Mouse (Mus musculus) intestine, postnatal 0 days (tissue): ENCODE data around the gene Plekhm3. TPM values are rescaled to one million over a fixed set of nuclear protein-coding genes. Genes with fewer than 3 reads are reported as not detected.

Experiments
- ATAC-seq: fragments of 200-750 bp; cut with Nextera tagmentation; 2 replicates; pipeline ENCODE4 v1.8.0; 2017; ENCODE audit warnings: mild to moderate bottlenecking, moderate TSS enrichment, moderate library complexity
- H3K27ac ChIP-seq: fragments of 300-500 bp; sonication (generic); 2 replicates; pipeline ENCODE4 v1.5.1; 2014; ENCODE audit warnings: mild to moderate bottlenecking, low read depth, low read length, moderate library complexity
- H3K27me3 ChIP-seq: fragments of 300-500 bp; sonication (generic); replicated peaks from 2 replicates; pipeline ENCODE4 v1.6.1; 2014; ENCODE audit warnings: low read length, mixed read lengths; ENCODE audit not compliant: control insufficient read depth, insufficient read depth
- H3K36me3 ChIP-seq: fragments of 300-500 bp; sonication (generic); 2 replicates; pipeline ENCODE4 v1.6.1; 2014; ENCODE audit warnings: mild to moderate bottlenecking, moderate library complexity; ENCODE audit not compliant: control insufficient read depth, insufficient read depth
- H3K4me1 ChIP-seq: fragments of 300-500 bp; sonication (generic); replicated peaks from 2 replicates; pipeline ENCODE4 v1.6.1; 2014; ENCODE audit warnings: antibody characterized with exemption, low read length, mixed read lengths; ENCODE audit not compliant: control insufficient read depth, insufficient read depth
- H3K4me2 ChIP-seq: fragments of 300-500 bp; sonication (generic); replicated peaks from 2 replicates; pipeline ENCODE4 v1.6.1; 2014; ENCODE audit warnings: low read depth, mild to moderate bottlenecking, moderate library complexity
- H3K4me3 ChIP-seq: fragments of 300-500 bp; sonication (generic); 2 replicates; pipeline ENCODE4 v1.5.1; 2014; ENCODE audit warnings: low read depth, low read length
- H3K9ac ChIP-seq: fragments of 300-500 bp; sonication (generic); 2 replicates; pipeline ENCODE4 v1.6.1; 2014; ENCODE audit warnings: mild to moderate bottlenecking, low read depth, low read length
- H3K9me3 ChIP-seq: fragments of 300-500 bp; sonication (generic); 2 replicates; pipeline ENCODE4 v1.6.1; 2016; ENCODE audit warnings: mixed run types; ENCODE audit not compliant: control insufficient read depth
- CTCF ChIP-seq: sonication (generic); IDR thresholded peaks from 2 replicates; pipeline ENCODE4 v1.5.1; 2016; ENCODE audit warnings: low read depth, mild to moderate bottlenecking, control low read depth, antibody characterized with exemption, moderate library complexity
- WGBS: fragments of 180-500 bp; shearing (Covaris S2); extraction: QIAGEN DNeasy Blood & Tissue Kit; methylation state at CpG from one replicate; pipeline ENCODE4 v1.1.7; 2014; 5-methylcytosine and 5-hydroxymethylcytosine counted together
- polyA plus RNA-seq: library from polyadenylated mRNA; unstranded; fragments of >200 nt; fragmentation: Nextera tagmentation; extraction: Ambion mirVana; gene quantifications from 2 replicates; pipeline ENCODE4 v1.2.1, GENCODE M21; 2015

The Plekhm3 gene
- polyA plus RNA-seq, 1 experiment from 2014 or later, result 1.5 TPM

DNA sequence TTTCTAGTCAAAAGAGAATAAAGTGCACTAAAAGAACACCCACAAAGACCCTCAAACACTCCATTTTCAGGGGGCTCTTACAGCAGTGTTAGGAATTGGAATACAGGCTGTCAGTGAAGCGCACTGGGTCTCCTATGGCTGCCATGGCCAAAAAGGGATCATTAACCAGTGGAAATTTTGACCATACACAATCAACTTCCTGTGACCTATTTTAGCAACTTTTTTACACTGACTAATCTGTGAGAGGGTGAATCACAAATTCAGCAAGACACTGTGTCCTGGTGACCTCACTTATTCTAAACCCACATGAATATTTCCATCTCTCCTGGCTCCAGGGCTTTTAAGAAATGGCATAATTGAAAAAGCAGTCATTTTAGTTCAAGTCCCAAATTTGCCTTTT, 23.7 kb downstream of the Plekhm3 start:
- Histone ChIP-seq H3K9me3 (no peaks in the 10 kb centered on the region), H3K27ac (no peak overlapping the region), H3K4me1 (no peaks in the 10 kb centered on the region), H3K9ac (no peak overlapping the region), H3K36me3 (no peaks in the 10 kb centered on the region), H3K4me2 (no peak overlapping the region), H3K27me3 (no peaks in the 10 kb centered on the region), H3K4me3 (no peak overlapping the region)
- ATAC-seq, result no peak
- 97% methylated on average over 1 of the region's 1 CpGs for WGBS
- no peak for TF ChIP-seq CTCF

DNA sequence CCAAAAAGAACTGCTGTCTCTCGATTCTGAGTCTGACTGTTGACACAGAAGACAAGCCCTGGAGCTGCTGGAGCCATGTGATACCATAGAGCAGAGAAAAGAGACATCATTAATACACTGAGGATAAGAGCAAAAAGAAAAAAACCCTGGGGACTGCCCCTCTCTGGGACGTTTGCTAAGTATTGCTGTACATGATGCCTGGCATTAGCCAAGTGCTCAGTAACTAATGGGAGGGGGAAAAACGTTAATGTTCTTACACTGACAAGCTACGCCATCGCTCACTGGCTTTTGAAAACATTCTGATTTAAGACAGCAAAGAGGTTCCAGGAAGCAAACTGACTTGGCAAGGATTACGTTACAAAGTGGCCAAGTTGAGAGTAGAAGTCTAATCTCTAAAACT, 26.5 kb downstream of the Plekhm3 start:
- TF ChIP-seq CTCF, result no peak
- Histone ChIP-seq H3K9ac (no peak overlapping the region), H3K36me3 (no peaks in the 10 kb centered on the region), H3K4me1 (no peaks in the 10 kb centered on the region), H3K27me3 (no peaks in the 10 kb centered on the region), H3K4me3 (no peak overlapping the region), H3K27ac (no peak overlapping the region), H3K4me2 (no peak overlapping the region), H3K9me3 (no peaks in the 10 kb centered on the region)
- WGBS, result 78% methylated on average over 6 of the region's 6 CpGs
- no peak for ATAC-seq

DNA sequence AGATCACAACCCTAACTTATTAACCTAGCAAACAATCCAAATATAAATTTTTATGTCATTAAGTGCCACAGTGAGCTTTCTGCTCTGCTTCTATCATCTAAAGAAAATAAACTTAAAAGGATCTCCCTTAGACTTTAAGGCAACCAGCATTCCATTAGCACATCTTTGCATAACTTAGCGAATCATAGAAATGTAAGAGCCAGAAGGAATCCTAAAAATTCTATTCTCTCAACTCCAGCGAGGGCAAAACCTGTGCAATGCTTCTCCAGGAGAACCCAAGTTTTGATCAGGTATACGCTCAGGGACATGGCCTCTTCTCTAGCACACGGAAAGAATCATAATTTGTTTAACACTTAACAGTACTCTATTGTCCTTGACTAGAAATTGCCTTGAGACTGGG, 27.0 kb downstream of the Plekhm3 start:
- WGBS, result 83% methylated on average over 4 of the region's 4 CpGs
- Histone ChIP-seq H3K4me1 (no peaks in the 10 kb centered on the region), H3K9ac (no peak overlapping the region), H3K4me3 (no peak overlapping the region), H3K4me2 (no peak overlapping the region), H3K27ac (no peak overlapping the region), H3K9me3 (no peaks in the 10 kb centered on the region), H3K36me3 (no peaks in the 10 kb centered on the region), H3K27me3 (no peaks in the 10 kb centered on the region)
- no peak for TF ChIP-seq CTCF
- no peak for ATAC-seq

DNA sequence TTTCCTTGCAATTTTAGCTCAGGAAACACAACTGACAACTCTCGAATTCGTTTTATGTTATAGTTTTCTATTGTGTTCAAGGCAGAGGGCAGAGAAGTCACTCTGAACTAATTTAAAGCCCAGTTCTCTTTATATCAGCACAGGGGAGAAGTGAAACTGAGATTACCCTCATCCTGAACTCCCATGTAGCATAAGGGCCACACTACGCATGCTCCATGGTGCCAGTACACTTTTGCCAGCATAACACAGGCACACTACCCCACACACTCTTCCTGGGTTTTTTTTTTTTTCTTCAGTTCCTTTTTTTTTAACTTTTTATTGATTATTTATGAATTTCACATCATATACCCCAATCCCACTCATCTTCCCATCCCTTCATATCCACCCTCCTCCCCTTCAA, 28.1 kb downstream of the Plekhm3 start:
- Histone ChIP-seq H3K9ac (no peak overlapping the region), H3K36me3 (no peaks in the 10 kb centered on the region), H3K9me3 (no peaks in the 10 kb centered on the region), H3K4me3 (no peak overlapping the region), H3K27ac (no peak overlapping the region), H3K27me3 (no peaks in the 10 kb centered on the region), H3K4me2 (no peak overlapping the region), H3K4me1 (no peaks in the 10 kb centered on the region)
- no peak for TF ChIP-seq CTCF
- ATAC-seq, result no peak
- WGBS, result 90% methylated on average over 3 of the region's 3 CpGs

- Histone ChIP-seq H3K27me3 (no peaks in the 10 kb centered on the region), H3K4me1 (no peaks in the 10 kb centered on the region), H3K9ac (no peak overlapping the region), H3K27ac (no peak overlapping the region), H3K4me2 (no peak overlapping the region), H3K4me3 (no peak overlapping the region), H3K9me3 (no peaks in the 10 kb centered on the region), H3K36me3 (no peaks in the 10 kb centered on the region)
- TF ChIP-seq CTCF, result no peak
- 87% methylated on average over 15 of the region's 15 CpGs for WGBS
- no peak for ATAC-seq
Measured at GRCm38 (mm10) chr1:64927437-64928274, 29.0 kb downstream of the Plekhm3 start.

GRCm38 (mm10) chr1:64925594-64925993, 31.0 kb downstream of the Plekhm3 start:
- Histone ChIP-seq H3K4me3 (no peak overlapping the region), H3K4me2 (no peak overlapping the region), H3K9me3 (no peaks in the 10 kb centered on the region), H3K27me3 (no peaks in the 10 kb centered on the region), H3K4me1 (no peaks in the 10 kb centered on the region), H3K36me3 (peaks cover 3% of the 10 kb centered on the region; the same call in 1 of the 2 replicates), H3K9ac (no peak overlapping the region), H3K27ac (no peak overlapping the region)
- TF ChIP-seq CTCF, result no peak
- ATAC-seq, result no peak
- WGBS, result 93% methylated on average over 3 of the region's 3 CpGs
